Mouse (Mus musculus) layer of hippocampus, postnatal 36 days (tissue): Measurements from ENCODE around the gene Ms4a10. TPM values are rescaled to one million over a fixed set of nuclear protein-coding genes. Genes with fewer than 3 reads are reported as not detected.

Source experiments
- DNase-seq, 2 experiments: peaks; one replicate each; pipeline ENCODE4 v3.0.0; 2022
- total RNA-seq, 2 experiments: library from RNA; stranded (reverse); gene quantifications; 2 replicates each; pipeline ENCODE4 v1.2.3; 2021

Ms4a10 gene
- total RNA-seq, 2 experiments from 2014 or later, result not detected

GRCm38 (mm10) chr19:10959085-10959977 lies 15.1 kb downstream of the Ms4a10 start:
- DNase-seq, result no peak

- DNase-seq, result peak; percentile 29 to 43
Measured at GRCm38 (mm10) chr19:10952021-10952939, 22.2 kb downstream of the Ms4a10 start.

GRCm38 (mm10) chr19:10949558-10949957 lies 24.9 kb downstream of the Ms4a10 start:
- no peak for DNase-seq

- DNase-seq, result peak; percentile 94 to 95
Measured at GRCm38 (mm10) chr19:10949112-10949511, 25.4 kb downstream of the Ms4a10 start, which contains the start of gene Ccdc86. Gene Ccdc86 (minus strand): TSS chr19:10949266.

- DNase-seq, result peak in 1 of 2 experiments; percentile 13
Measured at GRCm38 (mm10) chr19:10948416-10948815, 26.1 kb downstream of the Ms4a10 start.

GRCm38 (mm10) chr19:10947219-10947618 lies 27.3 kb downstream of the Ms4a10 start:
- DNase-seq, result no peak

- DNase-seq, result no peak
Measured at GRCm38 (mm10) chr19:10946506-10946905, 28.0 kb downstream of the Ms4a10 start.

GRCm38 (mm10) chr19:10943955-10944354 lies 30.5 kb downstream of the Ms4a10 start:
- DNase-seq, result no peak

- no peak for DNase-seq
Measured at GRCm38 (mm10) chr19:10940801-10941457, 33.5 kb downstream of the Ms4a10 start.

- peak; percentile 58 to 61 for DNase-seq
Measured at GRCm38 (mm10) chr19:10940097-10940800, 34.2 kb downstream of the Ms4a10 start.

- no peak for DNase-seq
Measured at GRCm38 (mm10) chr19:10938771-10939170, 35.7 kb downstream of the Ms4a10 start.

GRCm38 (mm10) chr19:10937110-10937563 lies 37.3 kb downstream of the Ms4a10 start, which contains the start of gene Ptgdr2:
Gene Ptgdr2 (plus strand): TSS chr19:10937160.
- no peak for DNase-seq

- DNase-seq, result no peak
Measured at GRCm38 (mm10) chr19:10936077-10936476, 38.4 kb downstream of the Ms4a10 start.

- no peak for DNase-seq
Measured at GRCm38 (mm10) chr19:10935029-10935428, 39.4 kb downstream of the Ms4a10 start.

GRCm38 (mm10) chr19:10930641-10931040 lies 43.8 kb downstream of the Ms4a10 start:
- no peak for DNase-seq

- no peak for DNase-seq
Measured at GRCm38 (mm10) chr19:10926666-10927065, 47.8 kb downstream of the Ms4a10 start.

- no peak for DNase-seq
Measured at GRCm38 (mm10) chr19:10926123-10926621, 48.3 kb downstream of the Ms4a10 start.

- DNase-seq, result no peak
Measured at GRCm38 (mm10) chr19:10924220-10924619, 50.2 kb downstream of the Ms4a10 start.

- no peak for DNase-seq
Measured at GRCm38 (mm10) chr19:10921058-10921457, 53.4 kb downstream of the Ms4a10 start.

GRCm38 (mm10) chr19:10920532-10920931 lies 53.9 kb downstream of the Ms4a10 start, which contains the start of gene Zp1:
Gene Zp1 (minus strand): TSS chr19:10920632.
- DNase-seq, result no peak

GRCm38 (mm10) chr19:10918321-10918991 lies 56.0 kb downstream of the Ms4a10 start:
- DNase-seq, result no peak
